Mouse (Mus musculus) neural tube, embryonic 11.5 days (tissue): ENCODE measurements around the gene Cdhr4. TPM values are rescaled to one million over a fixed set of nuclear protein-coding genes. Genes with fewer than 3 reads are reported as not detected.
A peak's percentile ranks its signal among the peaks of the same experiment; 100 is the strongest.

Experiments used
- ATAC-seq: fragments of 200-750 bp; cut with Nextera tagmentation; 2 replicates; pipeline ENCODE4 v1.8.0; 2017; ENCODE audit warnings: moderate number of reproducible peaks, mild to moderate bottlenecking, moderate TSS enrichment, moderate library complexity; ENCODE audit not compliant: insufficient read depth, low FRiP score, low TSS enrichment
- DNase-seq: peaks from one replicate; pipeline ENCODE4 v3.0.0-alpha.2; 2015; ENCODE audit warnings: low spot score
- H3K27ac ChIP-seq: fragments of 300-500 bp; sonication (generic); 2 replicates; pipeline ENCODE4 v1.5.1; 2014; ENCODE audit warnings: low read depth, mild to moderate bottlenecking, low read length
- H3K27me3 ChIP-seq: fragments of 300-500 bp; sonication (generic); 2 replicates; pipeline ENCODE4 v1.6.1; 2014; ENCODE audit warnings: mild to moderate bottlenecking, low read length, mixed read lengths; ENCODE audit not compliant: control insufficient read depth, insufficient read depth
- H3K36me3 ChIP-seq: fragments of 300-500 bp; sonication (generic); 2 replicates; pipeline ENCODE4 v1.6.1; 2014; ENCODE audit warnings: mild to moderate bottlenecking, low read length, moderate library complexity, mixed read lengths; ENCODE audit not compliant: control insufficient read depth, insufficient read depth
- H3K4me1 ChIP-seq: fragments of 300-500 bp; sonication (generic); 2 replicates; pipeline ENCODE4 v1.6.1; 2014; ENCODE audit warnings: low read length, mixed read lengths; ENCODE audit not compliant: control insufficient read depth, insufficient read depth
- H3K4me2 ChIP-seq: fragments of 300-500 bp; sonication (generic); 2 replicates; pipeline ENCODE4 v1.6.1; 2014; ENCODE audit warnings: low read depth, mild to moderate bottlenecking, moderate library complexity
- H3K4me3 ChIP-seq: fragments of 300-500 bp; sonication (generic); 2 replicates; pipeline ENCODE4 v1.5.1; 2014; ENCODE audit warnings: low read depth, low read length
- H3K9ac ChIP-seq: fragments of 300-500 bp; sonication (generic); 2 replicates; pipeline ENCODE4 v1.6.1; 2014; ENCODE audit warnings: mild to moderate bottlenecking, low read length
- H3K9me3 ChIP-seq: fragments of 300-500 bp; sonication (generic); 2 replicates; pipeline ENCODE4 v1.6.1; 2016; ENCODE audit warnings: low read length; ENCODE audit not compliant: control insufficient read depth
- whole genome bisulfite sequencing: fragments of 180-500 bp; shearing (Covaris S2); extraction: QIAGEN DNeasy Blood & Tissue Kit; methylation state at CpG from one replicate; pipeline ENCODE4 v1.1.7; 2014; 5-methylcytosine and 5-hydroxymethylcytosine counted together
- polyA plus RNA-seq: library from polyadenylated mRNA; unstranded; fragments of >200 nt; fragmentation: Nextera tagmentation; extraction: Ambion mirVana; gene quantifications from 2 replicates; pipeline ENCODE4 v1.2.1, GENCODE M21; 2014

Gene Cdhr4
- 4.8 and 5.7 TPM in 2 replicates for polyA plus RNA-seq

- H3K27me3 ChIP-seq = no peaks in the 10 kb centered on the region
- no peak for DNase-seq
- H3K4me2 ChIP-seq = no peak within 1 kb of the TSS
- H3K27ac ChIP-seq = no peak within 1 kb of the TSS
- H3K9ac ChIP-seq = no peak within 1 kb of the TSS
- H3K4me3 ChIP-seq = no peak within 1 kb of the TSS
- no peaks in the 10 kb centered on the region for H3K9me3 ChIP-seq
- 57% methylated on average over 2 of the region's 2 CpGs for WGBS
- no peaks in the 10 kb centered on the region for H3K4me1 ChIP-seq
- no peak for ATAC-seq
- no peaks in the 10 kb centered on the region for H3K36me3 ChIP-seq
Measured at GRCm38 (mm10) chr9:107992197-107992596, at the start of gene Cdhr4. Cdhr4 (plus strand) TSS chr9:107992497.

GRCm38 (mm10) chr9:107947241-107948194 lies 44.8 kb upstream of the Cdhr4 start:
- peaks cover 5% of the 10 kb centered on the region for H3K4me1 ChIP-seq
- WGBS = 94% methylated on average over 31 of the region's 31 CpGs
- ATAC-seq = no peak
- H3K27me3 ChIP-seq = no peaks in the 10 kb centered on the region
- H3K27ac ChIP-seq = no peak overlapping the region
- H3K36me3 ChIP-seq = no peaks in the 10 kb centered on the region
- H3K4me2 ChIP-seq = no peak overlapping the region
- no peak for DNase-seq
- no peak overlapping the region for H3K9ac ChIP-seq
- no peak overlapping the region for H3K4me3 ChIP-seq
- H3K9me3 ChIP-seq = no peaks in the 10 kb centered on the region

GRCm38 (mm10) chr9:107949184-107949921 lies 42.9 kb upstream of the Cdhr4 start:
- ATAC-seq (no peak), DNase-seq (no peak)
- no peak overlapping the region for H3K9ac ChIP-seq
- H3K9me3 ChIP-seq = no peaks in the 10 kb centered on the region
- H3K4me2 ChIP-seq = no peak overlapping the region
- H3K4me1 ChIP-seq = peaks cover 5% of the 10 kb centered on the region
- 83% methylated on average over 13 of the region's 13 CpGs for WGBS
- no peaks in the 10 kb centered on the region for H3K27me3 ChIP-seq
- H3K4me3 ChIP-seq = no peak overlapping the region
- no peaks in the 10 kb centered on the region for H3K36me3 ChIP-seq
- no peak overlapping the region for H3K27ac ChIP-seq

DNA sequence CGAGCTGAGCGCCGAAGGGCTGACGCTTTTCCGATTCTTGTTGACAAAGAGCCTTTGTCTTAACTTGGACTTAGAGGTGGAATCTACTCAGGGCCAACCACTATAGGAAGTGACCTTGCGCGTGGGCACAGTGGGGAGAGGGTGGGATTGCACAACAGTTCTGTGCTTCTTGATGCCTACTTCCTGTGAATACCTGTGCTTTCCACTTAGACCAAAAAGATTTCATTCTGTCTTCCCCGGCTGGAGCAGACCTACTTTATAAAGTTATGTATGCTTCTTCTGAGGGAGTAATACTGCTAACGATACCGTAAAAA lies 42.4 kb upstream of the Cdhr4 start, which contains the start of gene Traip:
TSS of gene Traip (plus strand) at position 215 of the 314 bp plus-strand sequence.
- H3K27ac ChIP-seq = peak within 1 kb of the TSS; percentile 63; the same call in 1 of the 2 replicates
- no peak for ATAC-seq

DNA sequence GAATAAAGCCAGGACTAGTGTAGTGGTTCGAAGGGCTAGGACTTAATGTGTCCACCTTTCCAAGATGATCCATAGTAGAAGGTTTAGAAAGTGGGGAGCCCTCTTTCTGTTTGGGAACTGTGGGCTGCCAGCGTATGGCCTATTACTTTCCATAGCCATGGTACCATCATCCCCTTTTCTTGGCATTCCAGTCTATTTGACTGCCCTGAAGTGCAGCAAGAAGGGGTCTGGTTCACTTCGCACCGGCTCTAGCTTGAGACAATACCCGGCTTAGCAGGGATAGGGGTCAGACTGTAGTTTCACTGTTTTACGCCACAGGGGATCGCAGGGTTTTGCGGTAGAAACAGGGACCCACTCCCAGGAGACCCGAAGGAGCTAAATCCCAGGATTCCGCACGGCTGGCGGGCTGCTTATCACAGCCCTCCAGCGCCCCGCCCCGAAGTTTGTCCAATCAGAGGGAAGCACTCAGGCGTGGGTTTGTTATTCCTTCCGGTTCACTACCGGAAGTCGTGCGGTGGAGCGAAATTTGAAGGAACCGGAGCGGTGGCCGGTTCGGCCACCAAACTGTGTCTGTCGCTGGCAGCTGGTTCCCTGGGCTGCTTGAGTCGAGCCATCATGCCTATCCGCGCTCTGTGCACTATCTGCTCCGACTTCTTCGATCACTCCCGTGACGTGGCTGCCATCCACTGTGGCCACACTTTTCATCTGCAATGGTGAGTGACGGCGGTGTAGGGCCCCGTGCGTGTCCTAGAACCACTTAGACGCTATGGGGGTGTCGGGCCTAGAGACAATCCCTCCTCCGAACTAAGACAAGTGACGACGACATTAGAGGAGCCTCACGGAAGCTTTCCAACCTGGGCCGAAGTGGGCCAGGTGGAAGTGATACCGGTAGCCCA lies 41.6 kb upstream of the Cdhr4 start:
- Histone ChIP-seq H3K4me2 (peak overlapping the region; percentile 52), H3K27ac (peak overlapping the region; percentile 63; the same call in 1 of the 2 replicates), H3K36me3 (no peaks in the 10 kb centered on the region), H3K9ac (peak overlapping the region; percentile 72), H3K9me3 (no peaks in the 10 kb centered on the region), H3K4me1 (peaks cover 5% of the 10 kb centered on the region), H3K27me3 (no peaks in the 10 kb centered on the region), H3K4me3 (peak overlapping the region; percentile 62)
- DNase-seq (peak; percentile 92), ATAC-seq (peak; percentile 92)
- WGBS = 21% methylated on average over 45 of the region's 45 CpGs

More for the DNA sequence above, 42.4 kb upstream of the Cdhr4 start, which contains the start of gene Traip:
- Histone ChIP-seq H3K36me3 (no peaks in the 10 kb centered on the region), H3K4me2 (peak within 1 kb of the TSS; percentile 52), H3K4me1 (peaks cover 5% of the 10 kb centered on the region), H3K9ac (peak within 1 kb of the TSS; percentile 72), H3K9me3 (no peaks in the 10 kb centered on the region), H3K4me3 (peak within 1 kb of the TSS; percentile 62), H3K27me3 (no peaks in the 10 kb centered on the region)
- no peak for DNase-seq
- WGBS = 91% methylated on average over 10 of the region's 10 CpGs

GRCm38 (mm10) chr9:107955613-107956289 lies 36.5 kb upstream of the Cdhr4 start:
- WGBS = 83% methylated on average over 6 of the region's 6 CpGs
- Histone ChIP-seq H3K9ac (no peak overlapping the region), H3K27ac (no peak overlapping the region), H3K4me3 (no peak overlapping the region), H3K4me1 (peaks cover 5% of the 10 kb centered on the region), H3K36me3 (peaks cover 4% of the 10 kb centered on the region), H3K9me3 (no peaks in the 10 kb centered on the region), H3K27me3 (no peaks in the 10 kb centered on the region), H3K4me2 (no peak overlapping the region)
- ATAC-seq (no peak), DNase-seq (no peak)

GRCm38 (mm10) chr9:107957141-107957540 lies 35.2 kb upstream of the Cdhr4 start:
- H3K9ac ChIP-seq = no peak overlapping the region
- H3K36me3 ChIP-seq = peaks cover 4% of the 10 kb centered on the region
- WGBS = 38% methylated on average over 6 of the region's 6 CpGs
- no peaks in the 10 kb centered on the region for H3K27me3 ChIP-seq
- no peak overlapping the region for H3K4me2 ChIP-seq
- H3K4me3 ChIP-seq = no peak overlapping the region
- no peak overlapping the region for H3K27ac ChIP-seq
- no peak for ATAC-seq
- no peaks in the 10 kb centered on the region for H3K4me1 ChIP-seq
- no peak for DNase-seq
- no peaks in the 10 kb centered on the region for H3K9me3 ChIP-seq

DNA sequence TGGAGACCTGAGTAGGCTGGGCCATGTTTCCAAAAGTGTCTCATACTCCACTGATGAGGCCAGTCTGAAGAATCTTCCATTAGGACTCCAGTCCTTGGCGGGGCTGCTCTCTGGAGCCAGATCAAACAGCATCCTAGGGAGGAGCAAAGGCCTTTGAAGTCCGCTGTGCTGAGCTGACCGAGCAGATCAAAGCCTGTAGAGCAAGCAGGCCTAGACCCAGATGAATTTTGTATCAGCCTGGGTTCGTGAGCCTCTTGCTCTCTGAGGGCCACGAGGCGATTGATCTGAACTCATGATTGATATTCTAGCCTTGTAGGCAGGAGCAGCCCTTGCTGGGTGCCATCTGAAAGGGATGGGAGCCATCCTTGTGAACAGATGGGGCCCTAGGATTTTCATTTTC lies 32.4 kb upstream of the Cdhr4 start:
- DNase-seq (no peak), ATAC-seq (no peak)
- Histone ChIP-seq H3K27me3 (no peaks in the 10 kb centered on the region), H3K9me3 (no peaks in the 10 kb centered on the region), H3K36me3 (peaks cover 4% of the 10 kb centered on the region), H3K4me3 (no peak overlapping the region), H3K4me1 (no peaks in the 10 kb centered on the region), H3K4me2 (no peak overlapping the region), H3K9ac (no peak overlapping the region), H3K27ac (no peak overlapping the region)
- 42% methylated on average over 6 of the region's 6 CpGs for WGBS
